Mouse (Mus musculus) heart, embryonic 14.5 days (tissue): Measurements from ENCODE around the gene Epha3. TPM values are rescaled to one million over a fixed set of nuclear protein-coding genes. Genes with fewer than 3 reads are reported as not detected.

Experiments used
- ATAC-seq: fragments of 200-750 bp; cut with Nextera tagmentation; 2 replicates; pipeline ENCODE4 v1.8.0; 2017; ENCODE audit warnings: low read depth, moderate TSS enrichment; ENCODE audit not compliant: insufficient number of reproducible peaks, insufficient read depth, low FRiP score
- H3K27ac ChIP-seq, 2 experiments: fragments of 200-500 bp in 1 of 2; fragments of 300-500 bp in 1 of 2; sonication (generic) in 1 of 2; replicated peaks in 1 of 2; 2 replicates each; pipeline ENCODE4 v1.5.1; 2012 to 2014; ENCODE audit warnings: low read depth in 2 of 2, low read length in 2 of 2, control low read depth in 1 of 2, mild to moderate bottlenecking in 1 of 2, mixed read lengths in 1 of 2; ENCODE audit not compliant: control insufficient read depth in 1 of 2, insufficient read depth in 1 of 2
- H3K27me3 ChIP-seq: fragments of 300-500 bp; sonication (generic); 2 replicates; pipeline ENCODE4 v1.6.1; 2014; ENCODE audit warnings: mild to moderate bottlenecking, low read length, control low read depth; ENCODE audit not compliant: control insufficient read depth, insufficient read depth
- H3K36me3 ChIP-seq: fragments of 300-500 bp; sonication (generic); 2 replicates; pipeline ENCODE4 v1.6.1; 2014; ENCODE audit warnings: mild to moderate bottlenecking, control low read depth, low read length, mixed read lengths; ENCODE audit not compliant: control insufficient read depth, insufficient read depth
- H3K4me1 ChIP-seq, 2 experiments: fragments of 200-500 bp in 1 of 2; fragments of 300-500 bp in 1 of 2; sonication (generic) in 1 of 2; 2 replicates each; pipeline ENCODE4 v1.6.1; 2012 to 2014; ENCODE audit warnings: low read length in 2 of 2, control low read depth in 1 of 2, mixed read lengths in 1 of 2; ENCODE audit not compliant: control insufficient read depth in 2 of 2, insufficient read depth in 2 of 2
- H3K4me2 ChIP-seq: fragments of 300-500 bp; sonication (generic); 2 replicates; pipeline ENCODE4 v1.6.1; 2014; ENCODE audit warnings: mild to moderate bottlenecking, low read length
- H3K4me3 ChIP-seq, 2 experiments: fragments of 200-500 bp in 1 of 2; fragments of 300-500 bp in 1 of 2; sonication (generic) in 1 of 2; 2 replicates each; pipeline ENCODE4 v1.5.1; 2012 to 2014; ENCODE audit warnings: low read length in 2 of 2, mild to moderate bottlenecking in 2 of 2, control low read depth in 1 of 2, low read depth in 1 of 2, moderate library complexity in 1 of 2; ENCODE audit not compliant: control insufficient read depth in 1 of 2, insufficient read depth in 1 of 2
- H3K9ac ChIP-seq: fragments of 300-500 bp; sonication (generic); 2 replicates; pipeline ENCODE4 v1.6.1; 2014; ENCODE audit warnings: mild to moderate bottlenecking, low read length
- H3K9me3 ChIP-seq: fragments of 300-500 bp; sonication (generic); 2 replicates; pipeline ENCODE4 v1.6.1; 2016; ENCODE audit warnings: low read length, control low read depth; ENCODE audit not compliant: control insufficient read depth
- WGBS: fragments of 180-500 bp; shearing (Covaris S2); extraction: QIAGEN DNeasy Blood & Tissue Kit; methylation state at CpG from one replicate; pipeline ENCODE4 v1.1.7; 2014; 5-methylcytosine and 5-hydroxymethylcytosine counted together
- polyA plus RNA-seq: library from polyadenylated mRNA; unstranded; fragments of >200 nt; fragmentation: Nextera tagmentation; extraction: Ambion mirVana; gene quantifications from 2 replicates; pipeline ENCODE4 v1.2.1, GENCODE M21; 2014

Epha3 gene
- polyA plus RNA-seq, 1 experiment from 2014 or later = 8.1 TPM

- Histone ChIP-seq H3K9ac (peak overlapping the region; percentile 83), H3K9me3 (no peaks in the 10 kb centered on the region), H3K4me3 (peak overlapping the region; percentile 74 to 98), H3K4me1 (peaks cover 0 to 5% of the 10 kb centered on the region in 2 experiments; a peak in 1 of 4 replicates), H3K27ac (peak overlapping the region; percentile 88 to 94), H3K4me2 (peak overlapping the region; percentile 91), H3K36me3 (no peaks in the 10 kb centered on the region), H3K27me3 (no peaks in the 10 kb centered on the region)
- 3% methylated on average over 33 of the region's 33 CpGs for WGBS
- ATAC-seq = peak; percentile 92
Observed at GRCm38 (mm10) chr16:63856658-63857552, 7.1 kb downstream of the Epha3 start.

- no peak overlapping the region for H3K27ac ChIP-seq
- no peak overlapping the region for H3K4me3 ChIP-seq
- H3K27me3 ChIP-seq = no peaks in the 10 kb centered on the region
- H3K4me2 ChIP-seq = no peak overlapping the region
- ATAC-seq = no peak
- H3K36me3 ChIP-seq = no peaks in the 10 kb centered on the region
- no peak overlapping the region for H3K9ac ChIP-seq
- no peaks in the 10 kb centered on the region for H3K9me3 ChIP-seq
- WGBS = 89% methylated on average over 3 of the region's 3 CpGs
- H3K4me1 ChIP-seq = no peaks in the 10 kb centered on the region
Observed at GRCm38 (mm10) chr16:63850297-63850696, 13.7 kb downstream of the Epha3 start.

GRCm38 (mm10) chr16:63842911-63843310 is 21.1 kb downstream of the Epha3 start:
- ATAC-seq = no peak
- 43% methylated on average over 2 of the region's 2 CpGs for WGBS
- H3K4me1 ChIP-seq = no peaks in the 10 kb centered on the region
- H3K4me2 ChIP-seq = no peak overlapping the region
- no peaks in the 10 kb centered on the region for H3K27me3 ChIP-seq
- H3K9me3 ChIP-seq = no peaks in the 10 kb centered on the region
- no peak overlapping the region for H3K4me3 ChIP-seq
- H3K36me3 ChIP-seq = no peaks in the 10 kb centered on the region
- no peak overlapping the region for H3K9ac ChIP-seq
- H3K27ac ChIP-seq = no peak overlapping the region

GRCm38 (mm10) chr16:63837466-63837865 is 26.5 kb downstream of the Epha3 start:
- Histone ChIP-seq H3K4me2 (no peak overlapping the region), H3K27me3 (no peaks in the 10 kb centered on the region), H3K36me3 (no peaks in the 10 kb centered on the region), H3K4me3 (no peak overlapping the region), H3K9ac (no peak overlapping the region), H3K27ac (no peak overlapping the region), H3K4me1 (no peaks in the 10 kb centered on the region), H3K9me3 (no peaks in the 10 kb centered on the region)
- no peak for ATAC-seq

GRCm38 (mm10) chr16:63821164-63821563 is 42.8 kb downstream of the Epha3 start:
- 53% methylated on average over 2 of the region's 2 CpGs for WGBS
- no peak for ATAC-seq
- Histone ChIP-seq H3K9ac (no peak overlapping the region), H3K36me3 (no peaks in the 10 kb centered on the region), H3K4me1 (peaks cover 2 to 11% of the 10 kb centered on the region in 2 experiments; a peak in 3 of 4 replicates), H3K27me3 (no peaks in the 10 kb centered on the region), H3K4me3 (no peak overlapping the region), H3K9me3 (no peaks in the 10 kb centered on the region), H3K4me2 (no peak overlapping the region), H3K27ac (no peak overlapping the region)

- whole genome bisulfite sequencing = 56% methylated on average over 6 of the region's 6 CpGs
- no peak for ATAC-seq
- Histone ChIP-seq H3K27ac (peak overlapping the region; percentile 3 to 57; a peak in 3 of 4 replicates), H3K4me1 (peaks cover 2 to 11% of the 10 kb centered on the region in 2 experiments; a peak in 3 of 4 replicates), H3K9ac (no peak overlapping the region), H3K27me3 (no peaks in the 10 kb centered on the region), H3K4me3 (no peak overlapping the region), H3K9me3 (no peaks in the 10 kb centered on the region), H3K36me3 (no peaks in the 10 kb centered on the region), H3K4me2 (no peak overlapping the region)
Observed at GRCm38 (mm10) chr16:63817606-63818005, 46.4 kb downstream of the Epha3 start.

- Histone ChIP-seq H3K9me3 (no peaks in the 10 kb centered on the region), H3K4me3 (no peak overlapping the region), H3K4me1 (peaks cover 2 to 11% of the 10 kb centered on the region in 2 experiments; a peak in 3 of 4 replicates), H3K4me2 (no peak overlapping the region), H3K9ac (no peak overlapping the region), H3K27ac (peak overlapping the region in 1 of 2 experiments; percentile 57; a peak in 1 of 4 replicates), H3K27me3 (no peaks in the 10 kb centered on the region), H3K36me3 (no peaks in the 10 kb centered on the region)
- ATAC-seq = no peak
- 3% methylated on average over 1 of the region's 1 CpGs for whole genome bisulfite sequencing
Observed at GRCm38 (mm10) chr16:63816672-63817071, 47.3 kb downstream of the Epha3 start.
